Mouse (Mus musculus) midbrain, embryonic 16.5 days (tissue): ENCODE results near the gene Gm20388. TPM values are rescaled to one million over a fixed set of nuclear protein-coding genes. Genes with fewer than 3 reads are reported as not detected.

Experiments used
- ATAC-seq: fragments of 200-750 bp; cut with Nextera tagmentation; 2 replicates; pipeline ENCODE4 v1.8.0; 2017; ENCODE audit warnings: moderate TSS enrichment
- H3K27ac ChIP-seq: fragments of 300-500 bp; sonication (generic); 2 replicates; pipeline ENCODE4 v1.5.1; 2014; ENCODE audit warnings: mild to moderate bottlenecking, low read length, mixed read lengths
- H3K27me3 ChIP-seq: fragments of 300-500 bp; sonication (generic); 2 replicates; pipeline ENCODE4 v1.6.1; 2014; ENCODE audit warnings: low read depth, low read length, mixed read lengths; ENCODE audit not compliant: control insufficient read depth, insufficient read depth
- H3K36me3 ChIP-seq: fragments of 300-500 bp; sonication (generic); 2 replicates; pipeline ENCODE4 v1.6.1; 2014; ENCODE audit warnings: mild to moderate bottlenecking, low read length, moderate library complexity, mixed read lengths; ENCODE audit not compliant: control insufficient read depth, insufficient read depth
- H3K4me1 ChIP-seq: fragments of 300-500 bp; sonication (generic); 2 replicates; pipeline ENCODE4 v1.6.1; 2014; ENCODE audit warnings: mild to moderate bottlenecking, low read length, mixed read lengths; ENCODE audit not compliant: control insufficient read depth, insufficient read depth
- H3K4me2 ChIP-seq: fragments of 300-500 bp; sonication (generic); 2 replicates; pipeline ENCODE4 v1.6.1; 2014; ENCODE audit warnings: mild to moderate bottlenecking, low read length, mixed read lengths
- H3K4me3 ChIP-seq: fragments of 300-500 bp; sonication (generic); 2 replicates; pipeline ENCODE4 v1.5.1; 2014; ENCODE audit warnings: low read depth, mild to moderate bottlenecking, low read length, moderate library complexity, mixed read lengths
- H3K9ac ChIP-seq: fragments of 300-500 bp; sonication (generic); 2 replicates; pipeline ENCODE4 v1.6.1; 2014; ENCODE audit warnings: low read depth, low read length, mixed read lengths
- H3K9me3 ChIP-seq: fragments of 300-500 bp; sonication (generic); replicated peaks from 2 replicates; pipeline ENCODE4 v1.6.1; 2014; ENCODE audit warnings: mild to moderate bottlenecking, low read length, mixed read lengths; ENCODE audit not compliant: control insufficient read depth, poor library complexity, severe bottlenecking
- WGBS: fragments of 180-500 bp; shearing (Covaris S2); extraction: QIAGEN DNeasy Blood & Tissue Kit; methylation state at CpG from one replicate; pipeline ENCODE4 v1.1.7; 2014; 5-methylcytosine and 5-hydroxymethylcytosine counted together
- polyA plus RNA-seq: library from polyadenylated mRNA; unstranded; fragments of >200 nt; fragmentation: Nextera tagmentation; extraction: Ambion mirVana; gene quantifications from 2 replicates; pipeline ENCODE4 v1.2.1, GENCODE M21; 2015

Gene Gm20388
- polyA plus RNA-seq, 1 experiment from 2014 or later = 7.5 TPM

DNA sequence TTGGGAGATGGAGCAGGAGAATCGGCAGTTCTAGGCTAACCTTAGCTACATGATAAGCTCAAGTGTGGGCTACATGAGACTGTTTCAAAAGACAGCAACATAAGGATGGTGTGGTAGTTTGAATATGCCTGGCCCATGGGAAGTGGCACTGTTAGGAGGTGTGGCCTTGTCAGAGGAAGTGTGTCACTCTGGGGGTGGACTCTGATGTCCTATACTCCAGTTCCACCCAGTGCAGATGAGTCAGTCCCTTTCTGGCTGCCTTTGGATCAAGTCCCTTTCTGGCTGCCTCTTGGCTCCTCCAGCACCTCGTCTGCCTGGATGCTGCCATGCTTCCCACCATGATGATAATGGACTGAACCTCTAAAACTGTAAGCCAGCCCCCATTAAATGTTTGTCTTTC is 3382.1 kb downstream of the Gm20388 start:
- Histone ChIP-seq H3K4me2 (no peak overlapping the region), H3K27me3 (no peaks in the 10 kb centered on the region), H3K36me3 (no peaks in the 10 kb centered on the region), H3K9ac (no peak overlapping the region), H3K4me1 (no peaks in the 10 kb centered on the region), H3K9me3 (no peaks in the 10 kb centered on the region), H3K4me3 (no peak overlapping the region), H3K27ac (no peak overlapping the region)
- ATAC-seq = no peak
- WGBS = 94% methylated on average over 2 of the region's 2 CpGs

DNA sequence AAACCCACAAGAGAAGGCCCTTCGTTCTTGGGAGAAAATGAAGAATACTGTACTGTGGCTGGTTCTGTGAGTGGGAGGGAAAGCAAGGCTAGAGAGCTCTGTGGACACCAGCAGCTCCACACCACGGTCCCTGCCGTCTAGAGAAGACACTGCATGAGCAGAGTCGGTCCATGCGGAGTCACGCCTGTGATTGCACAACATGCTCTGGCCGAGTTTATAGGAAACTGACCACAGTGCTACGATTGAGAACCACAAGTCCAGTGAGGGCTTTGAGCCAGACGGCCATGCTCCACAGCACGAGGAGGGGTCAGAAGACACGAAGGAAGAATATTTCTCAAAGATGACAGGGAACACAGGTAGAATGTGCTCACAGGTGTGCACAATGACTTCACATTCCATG is 3387.7 kb downstream of the Gm20388 start:
- Histone ChIP-seq H3K4me2 (no peak overlapping the region), H3K9me3 (no peaks in the 10 kb centered on the region), H3K36me3 (no peaks in the 10 kb centered on the region), H3K4me3 (no peak overlapping the region), H3K9ac (no peak overlapping the region), H3K4me1 (no peaks in the 10 kb centered on the region), H3K27me3 (no peaks in the 10 kb centered on the region), H3K27ac (no peak overlapping the region)
- ATAC-seq = no peak
- 95% methylated on average over 11 of the region's 11 CpGs for WGBS

DNA sequence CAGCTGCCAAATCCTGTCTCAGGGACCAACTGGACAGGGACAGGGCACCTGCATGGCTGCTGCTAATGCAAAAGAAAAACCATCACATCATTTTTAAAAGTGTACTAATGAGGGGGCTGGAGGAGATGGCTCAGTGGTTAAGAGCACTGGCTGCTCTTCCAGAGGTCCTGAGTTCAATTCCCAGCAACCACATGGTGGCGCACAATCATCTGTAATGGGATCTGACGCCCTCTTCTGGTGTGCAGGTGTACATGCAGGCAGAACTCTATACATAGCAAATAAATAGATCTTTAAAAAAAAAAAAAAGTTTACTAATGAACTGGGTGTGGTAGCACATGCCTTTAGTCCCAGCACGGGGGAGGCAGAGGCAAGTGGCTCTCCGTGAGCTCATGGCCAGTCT is 3398.1 kb downstream of the Gm20388 start:
- WGBS = 71% methylated on average over 4 of the region's 4 CpGs
- Histone ChIP-seq H3K9me3 (no peaks in the 10 kb centered on the region), H3K36me3 (no peaks in the 10 kb centered on the region), H3K4me1 (no peaks in the 10 kb centered on the region), H3K27ac (no peak overlapping the region), H3K27me3 (no peaks in the 10 kb centered on the region), H3K9ac (no peak overlapping the region), H3K4me3 (no peak overlapping the region), H3K4me2 (no peak overlapping the region)
- no peak for ATAC-seq

DNA sequence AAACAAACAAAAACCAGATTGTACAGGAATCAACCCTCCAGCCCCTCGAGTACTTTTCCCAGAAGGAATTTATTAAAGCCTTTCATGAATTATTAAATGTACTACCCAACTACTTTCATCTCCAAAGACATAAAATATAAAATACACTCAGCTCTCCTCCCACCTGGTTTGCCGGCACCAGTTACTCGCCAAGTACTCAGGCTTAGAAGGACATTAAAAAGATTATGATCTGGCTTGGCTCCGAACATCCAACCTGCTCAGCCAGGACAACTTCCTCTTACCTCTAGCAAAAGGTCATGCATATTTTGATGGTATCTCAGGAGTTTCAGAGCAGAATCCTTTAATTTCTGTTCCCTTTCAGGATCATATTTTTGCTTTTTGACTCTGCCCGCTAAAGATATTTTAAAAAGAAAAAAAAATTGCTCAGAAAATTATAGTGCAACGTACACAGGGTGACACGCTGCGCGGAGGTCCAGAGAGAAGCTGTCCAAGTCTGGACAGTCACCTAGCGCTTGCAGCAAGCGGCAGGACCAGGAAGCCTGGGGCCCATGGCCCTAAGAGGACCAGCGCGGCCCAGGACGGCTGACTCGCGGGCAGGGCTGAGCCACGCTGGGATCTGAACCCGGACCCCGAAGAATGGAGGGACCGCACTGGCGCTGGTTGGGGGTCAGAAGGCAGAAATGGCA is 3407.3 kb downstream of the Gm20388 start:
- Histone ChIP-seq H3K27me3 (no peaks in the 10 kb centered on the region), H3K4me2 (peak overlapping the region; percentile 79), H3K9ac (peak overlapping the region; percentile 52), H3K4me3 (peak overlapping the region; percentile 51), H3K9me3 (no peaks in the 10 kb centered on the region), H3K27ac (no peak overlapping the region), H3K4me1 (peaks cover 7% of the 10 kb centered on the region), H3K36me3 (no peaks in the 10 kb centered on the region)
- no peak; the same call in 1 of the 2 replicates for ATAC-seq
- WGBS = 7% methylated on average over 21 of the region's 21 CpGs

DNA sequence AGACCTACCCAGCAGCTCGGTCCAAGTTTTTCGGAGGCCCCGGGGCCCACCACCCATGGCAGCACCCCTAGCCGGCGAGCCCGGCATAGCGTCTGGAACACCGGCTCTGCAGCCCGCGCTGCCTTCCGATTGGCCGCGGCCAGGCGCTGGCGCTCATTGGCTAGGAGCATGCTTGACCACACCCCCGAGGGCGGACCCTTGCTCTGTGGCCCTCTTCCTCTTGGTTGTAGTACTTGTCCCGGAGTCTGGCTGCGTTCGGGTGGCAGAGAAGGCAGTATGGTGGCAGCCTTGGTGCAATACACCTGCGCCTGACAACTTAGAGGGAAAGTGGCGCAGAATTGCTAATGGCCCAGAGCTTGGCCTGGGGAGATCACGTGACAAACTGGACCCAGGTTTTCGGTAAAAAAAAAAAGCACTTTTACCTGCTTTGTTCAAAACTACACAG is 3407.8 kb downstream of the Gm20388 start, which contains the start of gene Fanca:
TSS of gene Fanca (minus strand) at position 110 of the 445 bp plus-strand sequence.
- peak; percentile 99 for ATAC-seq
- H3K9me3 ChIP-seq = no peaks in the 10 kb centered on the region
- peak within 1 kb of the TSS; percentile 79 for H3K4me2 ChIP-seq
- peaks cover 7% of the 10 kb centered on the region for H3K4me1 ChIP-seq
- no peak within 1 kb of the TSS for H3K27ac ChIP-seq
- no peaks in the 10 kb centered on the region for H3K27me3 ChIP-seq
- H3K9ac ChIP-seq = peak within 1 kb of the TSS; percentile 52
- H3K4me3 ChIP-seq = peak within 1 kb of the TSS; percentile 51
- WGBS = under 1% methylated on average over 24 of the region's 24 CpGs
- H3K36me3 ChIP-seq = no peaks in the 10 kb centered on the region

DNA sequence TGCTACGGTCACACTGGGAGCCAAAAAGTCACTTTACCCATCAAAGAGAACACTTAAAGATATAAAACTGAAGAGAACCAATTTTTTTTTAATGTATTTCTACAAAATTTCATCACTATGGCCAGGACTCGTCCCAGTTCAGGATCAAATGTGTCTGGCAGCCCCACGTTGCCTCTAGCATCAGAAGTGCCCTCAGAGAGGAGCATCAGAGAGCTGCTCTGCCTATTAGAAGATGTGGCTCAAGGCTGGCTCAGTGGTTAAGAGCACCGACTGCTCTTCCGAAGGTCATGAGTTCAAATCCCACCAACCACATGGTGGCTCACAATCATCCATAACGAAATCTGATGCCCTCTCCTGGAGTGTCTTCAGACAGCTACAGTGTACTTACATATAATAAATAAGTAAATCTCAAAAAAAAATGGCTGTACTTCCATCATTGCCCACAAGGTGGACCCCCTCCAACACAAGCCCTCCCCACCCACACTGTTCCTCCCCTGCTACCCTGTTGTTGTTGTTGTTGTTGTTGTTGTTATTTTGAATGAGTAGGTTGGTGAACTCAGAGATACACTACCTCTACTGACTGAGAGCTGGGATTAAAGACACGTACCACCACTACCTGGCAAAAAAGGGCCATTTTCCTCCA is 3409.0 kb downstream of the Gm20388 start:
- no peak overlapping the region for H3K4me2 ChIP-seq
- no peaks in the 10 kb centered on the region for H3K36me3 ChIP-seq
- no peak overlapping the region for H3K27ac ChIP-seq
- no peaks in the 10 kb centered on the region for H3K9me3 ChIP-seq
- H3K27me3 ChIP-seq = no peaks in the 10 kb centered on the region
- WGBS = 35% methylated on average over 7 of the region's 7 CpGs
- H3K4me1 ChIP-seq = peaks cover 7% of the 10 kb centered on the region
- H3K4me3 ChIP-seq = no peak overlapping the region
- no peak overlapping the region for H3K9ac ChIP-seq
- peak; percentile 22; the same call in 1 of the 2 replicates for ATAC-seq

DNA sequence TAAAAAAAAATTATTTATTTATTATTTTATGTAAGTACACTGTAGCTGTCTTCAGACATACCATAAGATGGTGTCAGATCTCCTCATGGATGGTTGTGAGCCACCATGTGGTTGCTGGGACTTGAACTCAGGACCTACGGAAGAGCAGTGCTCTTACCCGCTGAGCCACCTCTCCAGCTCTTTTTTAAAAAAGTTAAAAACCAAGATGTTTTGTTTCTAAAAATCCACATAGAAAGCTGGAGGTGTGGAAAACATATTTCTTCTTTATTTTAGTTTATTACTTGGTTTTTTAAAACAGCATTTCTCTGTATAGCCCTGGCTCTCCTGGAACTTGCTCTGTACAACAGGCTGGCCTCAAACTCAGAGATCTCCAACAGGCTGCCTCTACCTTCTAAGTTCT is 3417.9 kb downstream of the Gm20388 start:
- Histone ChIP-seq H3K4me3 (no peak overlapping the region), H3K9ac (no peak overlapping the region), H3K4me2 (no peak overlapping the region), H3K9me3 (no peaks in the 10 kb centered on the region), H3K36me3 (no peaks in the 10 kb centered on the region), H3K27me3 (no peaks in the 10 kb centered on the region), H3K4me1 (peaks cover 3% of the 10 kb centered on the region), H3K27ac (no peak overlapping the region)
- 96% methylated on average over 2 of the region's 2 CpGs for WGBS
- ATAC-seq = no peak

DNA sequence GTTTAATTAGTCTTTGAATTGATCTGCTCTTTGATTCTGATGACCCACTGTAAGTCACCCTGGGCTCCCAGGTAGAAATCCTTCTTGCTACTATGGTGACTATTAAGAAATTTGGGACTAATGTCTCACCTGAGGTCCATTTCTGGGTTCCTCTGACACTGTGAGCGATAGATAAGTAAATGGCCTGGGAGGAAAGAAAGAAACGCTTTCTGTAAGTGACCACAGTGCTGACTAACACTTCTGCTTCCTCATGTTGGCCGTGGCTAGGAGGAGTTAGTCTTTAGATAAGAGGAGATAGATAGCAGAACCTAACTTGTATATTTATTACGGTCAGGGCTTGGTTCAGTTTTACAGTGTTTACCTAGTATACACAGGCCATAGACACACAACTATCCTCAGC is 3418.7 kb downstream of the Gm20388 start:
- Histone ChIP-seq H3K36me3 (no peaks in the 10 kb centered on the region), H3K4me3 (no peak overlapping the region), H3K9me3 (no peaks in the 10 kb centered on the region), H3K4me2 (no peak overlapping the region), H3K4me1 (peaks cover 11% of the 10 kb centered on the region), H3K9ac (no peak overlapping the region), H3K27ac (no peak overlapping the region), H3K27me3 (no peaks in the 10 kb centered on the region)
- ATAC-seq = no peak
- 90% methylated on average over 4 of the region's 4 CpGs for WGBS

DNA sequence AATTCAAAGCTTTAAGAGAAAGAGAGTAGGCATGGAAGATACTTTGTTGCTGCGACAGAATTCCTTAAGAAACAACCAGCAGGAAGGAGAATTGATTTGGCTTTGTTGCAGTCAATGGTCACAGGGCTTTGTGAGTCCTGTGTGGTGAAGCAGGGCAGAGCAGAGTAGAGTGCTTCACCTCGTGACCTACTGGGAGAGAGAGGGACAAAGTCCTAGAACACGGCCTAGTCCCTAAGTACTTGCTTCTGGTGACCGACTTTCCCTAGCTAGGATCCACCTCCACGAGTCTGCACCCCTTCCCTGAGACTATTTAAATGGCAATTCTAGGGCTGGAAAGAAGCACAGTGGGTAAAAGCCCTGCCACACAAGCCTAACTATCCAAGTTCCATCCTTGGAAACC is 3419.3 kb downstream of the Gm20388 start:
- ATAC-seq = no peak
- Histone ChIP-seq H3K27me3 (no peaks in the 10 kb centered on the region), H3K4me1 (peaks cover 17% of the 10 kb centered on the region), H3K36me3 (no peaks in the 10 kb centered on the region), H3K27ac (no peak overlapping the region), H3K9me3 (no peaks in the 10 kb centered on the region), H3K9ac (no peak overlapping the region), H3K4me2 (no peak overlapping the region), H3K4me3 (no peak overlapping the region)
- WGBS = 65% methylated on average over 5 of the region's 5 CpGs
